Mouse (Mus musculus) cerebral cortex, adult 2 months (tissue): Measurements from ENCODE around the gene Bnip2.

Experiments
- WGBS: fragments of 180-500 bp; shearing (Covaris S2); methylation state at CpG from one replicate; pipeline ENCODE4 v1.1.7; 2018; 5-methylcytosine and 5-hydroxymethylcytosine counted together

Bnip2 gene

GRCm38 (mm10) chr9:70010781-70011473, 21.7 kb downstream of the Bnip2 start:
- WGBS = 93% methylated on average over 5 of the region's 5 CpGs

GRCm38 (mm10) chr9:70011537-70012407, 22.5 kb downstream of the Bnip2 start:
- WGBS = 51% methylated on average over 14 of the region's 14 CpGs

DNA sequence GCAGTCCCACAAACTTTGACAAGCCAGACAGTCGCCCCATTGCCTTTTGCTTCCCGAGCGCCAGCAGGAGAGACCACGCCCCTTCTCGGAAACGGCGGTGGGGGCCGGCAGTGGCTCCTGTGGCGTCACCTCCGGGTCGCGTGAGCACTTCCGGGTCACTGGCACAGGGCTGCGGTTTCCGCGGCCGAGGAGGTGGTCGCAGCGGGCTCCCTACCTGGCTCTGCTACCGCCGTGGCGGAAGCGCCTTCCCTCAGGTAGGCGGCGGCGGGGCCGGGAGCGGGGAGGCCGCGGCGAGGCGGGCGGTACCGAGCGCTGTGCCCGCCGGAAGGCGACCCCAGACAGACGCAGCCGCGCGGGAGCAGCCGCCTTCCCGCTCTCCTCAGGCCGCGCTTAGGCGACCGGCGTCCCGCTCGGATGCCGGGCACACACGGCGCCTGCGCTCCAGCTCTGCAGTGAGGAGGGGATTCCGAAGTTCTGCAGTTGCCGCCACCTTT, 23.2 kb downstream of the Bnip2 start, which contains the start of gene Gtf2a2:
Gene Gtf2a2 (plus strand): TSS at position 143 of the 494 bp plus-strand sequence.
- WGBS = 1% methylated on average over 54 of the region's 57 CpGs

DNA sequence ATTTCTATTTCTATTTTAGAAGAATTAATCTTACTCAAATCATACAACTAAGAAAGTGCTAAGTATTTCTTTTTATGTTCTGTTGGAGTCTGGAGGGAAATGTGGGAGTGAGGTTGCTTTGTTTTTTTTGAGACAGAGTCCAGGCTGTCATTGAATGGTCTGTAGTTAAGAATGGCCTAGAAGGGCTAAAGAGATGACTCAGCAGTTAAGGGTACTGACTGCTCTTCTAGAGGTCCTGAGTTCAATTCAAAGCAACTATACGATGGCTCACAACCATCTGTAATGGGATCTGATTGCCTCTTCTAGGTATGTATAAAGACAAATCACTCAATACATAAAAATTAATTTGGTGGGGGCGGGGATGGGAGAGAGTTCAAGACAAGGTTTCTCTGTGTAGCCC, 26.4 kb downstream of the Bnip2 start:
- WGBS = 90% methylated on average over 2 of the region's 2 CpGs

- 66% methylated on average over 1 of the region's 1 CpGs for WGBS
Observed at GRCm38 (mm10) chr9:70021610-70022009, 32.3 kb downstream of the Bnip2 start.

DNA sequence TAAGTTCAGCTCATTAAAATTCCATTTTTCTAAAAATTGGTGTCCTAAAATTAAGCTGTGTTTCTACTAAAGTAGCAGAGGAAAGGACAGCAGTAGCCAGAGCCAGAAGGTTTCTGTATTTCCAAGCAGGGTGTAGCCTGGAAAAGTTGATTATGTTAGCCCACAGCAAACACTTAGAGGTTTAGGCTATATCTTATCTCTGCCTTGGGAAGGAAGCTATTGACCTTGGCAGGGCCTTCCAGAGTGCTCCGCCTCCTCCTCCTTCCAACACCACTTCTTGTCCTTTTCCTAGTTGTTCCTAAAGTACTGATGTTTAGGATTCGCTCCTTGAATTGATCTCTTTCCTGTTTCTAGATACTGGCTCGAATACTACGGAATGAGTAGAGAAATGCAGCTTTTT, 32.8 kb downstream of the Bnip2 start:
- 74% methylated on average over 4 of the region's 4 CpGs for WGBS

- 74% methylated on average over 1 of the region's 1 CpGs for WGBS
Observed at GRCm38 (mm10) chr9:70023615-70024014, 34.3 kb downstream of the Bnip2 start.

DNA sequence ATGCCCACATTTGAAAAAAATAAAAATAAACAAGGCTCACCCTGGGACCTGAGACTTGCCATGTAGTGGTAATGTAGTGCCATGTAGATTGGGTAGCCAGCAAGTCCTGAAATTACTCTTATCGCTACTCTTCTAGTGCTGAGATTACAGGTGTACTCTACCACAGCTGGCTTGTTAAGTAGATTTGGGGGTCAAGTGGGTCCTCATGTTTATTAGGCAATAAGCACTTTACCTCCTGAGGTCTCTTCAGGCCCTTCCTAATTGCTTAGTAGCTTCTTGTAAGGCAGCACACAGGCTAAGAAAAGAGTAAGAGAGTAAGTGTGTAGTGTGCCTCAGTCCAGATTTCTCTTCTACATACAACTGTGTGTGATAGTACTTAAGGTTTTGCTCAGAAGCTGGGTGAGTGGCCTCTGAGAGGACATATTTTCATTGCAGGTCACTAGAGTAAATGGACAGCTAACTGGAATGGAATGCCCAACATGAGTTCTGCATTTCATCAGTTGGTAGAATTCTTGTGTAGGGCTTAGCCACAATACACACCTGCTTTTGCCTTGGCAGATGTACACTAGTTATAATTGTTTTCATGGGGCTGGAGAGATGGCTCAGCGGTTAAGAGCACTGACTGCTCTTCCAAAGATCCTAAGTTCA, 36.2 kb downstream of the Bnip2 start:
- WGBS = 86% methylated on average over 2 of the region's 2 CpGs

- WGBS = 100% methylated on average over 1 of the region's 1 CpGs
Observed at GRCm38 (mm10) chr9:70032167-70032566, 42.9 kb downstream of the Bnip2 start.

GRCm38 (mm10) chr9:70033056-70033455, 43.8 kb downstream of the Bnip2 start:
- WGBS = 77% methylated on average over 9 of the region's 9 CpGs

DNA sequence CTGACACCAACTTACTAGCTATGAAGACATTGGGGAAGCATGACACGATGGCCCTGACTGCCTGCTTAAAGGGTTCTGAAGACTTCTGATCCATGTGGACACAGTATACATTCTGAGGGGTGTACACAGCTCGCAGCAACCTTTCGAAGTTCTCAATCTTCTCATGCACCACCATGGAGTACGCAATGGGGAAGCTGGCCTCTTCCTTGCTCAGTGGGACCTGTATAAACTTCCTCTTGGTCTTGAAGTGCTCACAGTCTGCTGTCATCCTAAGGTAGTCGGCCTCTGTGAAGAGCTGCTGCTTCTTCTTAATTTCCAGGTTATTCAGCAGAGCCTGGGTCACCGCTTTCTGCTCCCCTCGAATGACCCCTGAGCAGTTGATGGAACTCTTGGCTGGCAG, 45.4 kb downstream of the Bnip2 start:
- 86% methylated on average over 7 of the region's 7 CpGs for WGBS

- WGBS = 86% methylated on average over 4 of the region's 4 CpGs
Observed at GRCm38 (mm10) chr9:70036646-70037045, 47.4 kb downstream of the Bnip2 start.

- WGBS = 77% methylated on average over 7 of the region's 7 CpGs
Observed at GRCm38 (mm10) chr9:70037988-70038387, 48.7 kb downstream of the Bnip2 start, which contains the start of gene Gcnt3. Gene Gcnt3, minus strand, starts transcription at chr9:70038088.

DNA sequence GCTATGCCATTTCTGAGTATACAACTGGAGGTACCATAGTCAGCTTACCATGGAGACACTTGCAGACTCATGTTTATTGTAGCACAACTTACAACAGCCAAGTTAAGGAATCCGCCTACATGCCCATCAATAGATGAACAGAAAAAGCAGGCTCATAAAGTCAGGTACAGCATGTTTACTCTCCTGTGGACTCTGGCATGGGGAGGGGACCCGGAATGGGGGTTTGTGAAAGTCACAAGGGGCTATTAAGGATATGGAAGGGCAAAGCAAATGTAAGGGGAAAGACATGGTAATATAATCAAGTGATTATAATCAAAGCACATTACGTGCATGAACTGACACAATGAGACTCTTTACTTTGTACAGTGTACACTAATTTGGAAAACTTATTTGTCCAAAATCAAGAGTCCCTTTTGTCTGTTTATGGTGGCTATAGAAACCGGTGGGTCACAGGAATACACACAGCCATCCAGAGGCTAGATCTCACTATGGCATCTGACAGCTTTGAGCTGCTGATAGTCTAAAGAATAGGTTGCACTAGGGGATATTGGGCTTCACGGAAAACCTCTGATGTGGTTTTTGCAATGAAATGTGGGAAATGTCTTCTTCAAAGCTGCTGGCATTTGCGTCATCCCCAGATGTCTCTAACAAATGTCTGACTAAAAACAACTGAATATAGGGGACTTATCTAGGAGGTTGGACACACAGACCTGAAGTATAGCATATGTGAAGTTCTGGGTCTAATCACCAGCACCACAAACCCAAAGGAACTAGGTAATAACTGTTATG, 50.5 kb downstream of the Bnip2 start:
- WGBS = 76% methylated on average over 6 of the region's 6 CpGs

DNA sequence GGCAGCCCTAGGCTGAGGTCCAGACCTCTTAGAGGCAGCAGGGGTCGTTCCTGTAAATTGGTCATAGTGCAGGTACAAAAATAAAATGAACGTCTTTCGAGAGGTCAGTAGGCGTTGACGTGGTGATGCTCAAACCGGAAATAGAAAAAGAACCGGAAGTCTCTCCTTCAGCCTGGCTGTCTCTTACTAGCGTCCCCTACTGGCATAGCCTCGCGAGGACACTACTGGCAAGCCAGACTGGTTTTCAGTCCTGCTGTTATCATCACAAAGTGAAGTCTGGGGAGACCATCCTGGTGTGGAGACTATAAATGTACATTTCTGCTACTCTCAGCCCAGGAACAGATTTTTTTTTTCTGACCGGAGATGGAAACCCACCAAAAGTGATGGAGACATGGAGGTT, 51.3 kb downstream of the Bnip2 start:
- WGBS = 81% methylated on average over 11 of the region's 11 CpGs

DNA sequence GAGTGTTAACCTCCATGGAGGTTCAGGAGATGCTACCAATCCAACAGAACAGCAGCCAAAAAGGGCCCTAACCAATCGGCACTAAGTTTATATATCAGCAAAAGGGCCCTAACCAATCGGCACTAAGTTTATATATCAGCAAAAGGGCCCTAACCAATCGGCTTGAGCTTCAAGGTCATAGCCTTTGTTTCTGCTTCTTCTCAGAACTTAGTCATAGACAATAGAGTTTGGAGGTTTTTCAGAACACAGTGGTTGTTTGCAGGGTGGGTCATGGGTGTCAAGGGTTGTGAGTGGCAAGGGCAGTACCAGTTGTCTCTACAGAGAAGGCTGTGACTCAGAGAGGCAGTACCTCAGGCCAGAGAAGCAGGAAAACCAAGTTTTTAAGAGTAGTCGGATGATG, 52.9 kb downstream of the Bnip2 start:
- WGBS = 96% methylated on average over 4 of the region's 4 CpGs

DNA sequence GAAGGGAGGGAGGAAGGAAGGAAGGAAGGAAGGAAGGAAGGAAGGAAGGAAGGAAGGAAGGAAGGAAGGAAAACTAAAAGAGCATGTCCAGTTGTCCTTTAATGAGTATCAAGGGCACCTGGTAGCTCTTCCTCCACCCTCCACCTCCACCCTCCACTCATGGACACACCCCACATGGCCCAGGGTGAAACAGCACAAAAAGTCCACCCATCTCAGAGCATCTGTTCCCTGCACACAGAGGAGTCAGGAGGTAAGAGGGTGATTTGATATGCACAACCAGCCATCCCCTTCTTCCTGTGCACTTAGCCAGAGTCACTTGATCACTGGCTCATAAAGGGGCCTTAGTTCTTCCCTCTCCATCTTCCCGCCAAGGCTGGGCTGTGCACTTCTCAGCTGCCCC, 53.7 kb downstream of the Bnip2 start:
- WGBS = 59% methylated on average over 1 of the region's 1 CpGs

DNA sequence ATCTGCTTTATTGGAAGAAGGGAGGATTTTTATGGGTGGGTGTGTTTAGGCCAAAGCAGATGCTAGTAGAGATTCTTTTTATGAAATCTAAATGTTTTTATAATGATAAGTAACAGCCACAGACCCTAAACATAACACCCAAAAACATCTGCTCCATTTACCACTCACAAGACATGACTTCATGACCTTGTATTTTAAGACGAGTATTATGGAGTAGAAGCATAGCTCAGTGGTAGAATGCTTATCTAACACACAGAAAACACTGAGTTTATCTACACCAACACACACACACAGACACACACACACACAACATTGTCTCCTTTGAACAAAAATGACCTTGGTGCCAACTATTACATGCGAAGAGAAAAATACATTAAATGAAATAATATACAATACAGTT, 55.6 kb downstream of the Bnip2 start:
- WGBS = 84% methylated on average over 2 of the region's 2 CpGs

DNA sequence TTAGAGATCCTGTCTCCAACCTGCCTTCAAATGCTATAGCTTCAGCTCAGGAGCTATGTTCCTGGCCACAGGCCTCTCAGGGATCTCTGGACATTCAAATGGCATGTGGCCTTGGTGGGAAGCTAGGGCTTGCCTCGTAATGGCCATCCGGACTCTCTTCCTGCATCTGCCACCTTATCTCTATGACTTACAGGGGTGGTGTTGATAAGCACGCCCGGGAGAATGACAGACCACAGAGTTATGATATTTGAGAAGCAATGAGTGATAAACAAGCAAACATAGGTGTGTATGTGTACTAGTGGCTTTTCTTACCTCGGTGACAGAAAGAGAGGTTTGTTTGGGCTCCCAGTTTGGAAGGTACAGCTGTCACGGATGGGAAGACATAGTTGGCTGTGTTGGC, 57.0 kb downstream of the Bnip2 start:
- WGBS = 93% methylated on average over 6 of the region's 6 CpGs

DNA sequence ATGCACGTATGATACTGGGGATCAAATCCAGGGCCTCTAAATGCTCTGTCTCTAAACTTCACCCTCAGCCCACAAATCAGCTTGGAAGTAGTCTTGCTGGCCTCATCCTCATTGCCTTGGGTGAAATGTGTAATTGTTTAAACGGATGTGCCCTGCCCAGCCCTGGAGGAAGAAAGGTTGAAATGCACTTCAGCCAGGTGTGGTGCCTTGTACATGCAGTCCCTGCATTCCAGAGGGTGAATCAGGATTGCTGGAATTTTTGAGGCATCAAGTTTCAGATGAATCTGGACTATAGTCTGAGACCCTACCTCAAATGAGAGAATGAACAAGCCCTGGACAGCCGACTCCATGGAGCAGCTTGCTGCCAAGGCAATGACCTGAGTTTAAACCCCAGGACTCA, 58.6 kb downstream of the Bnip2 start:
- 85% methylated on average over 3 of the region's 3 CpGs for WGBS

DNA sequence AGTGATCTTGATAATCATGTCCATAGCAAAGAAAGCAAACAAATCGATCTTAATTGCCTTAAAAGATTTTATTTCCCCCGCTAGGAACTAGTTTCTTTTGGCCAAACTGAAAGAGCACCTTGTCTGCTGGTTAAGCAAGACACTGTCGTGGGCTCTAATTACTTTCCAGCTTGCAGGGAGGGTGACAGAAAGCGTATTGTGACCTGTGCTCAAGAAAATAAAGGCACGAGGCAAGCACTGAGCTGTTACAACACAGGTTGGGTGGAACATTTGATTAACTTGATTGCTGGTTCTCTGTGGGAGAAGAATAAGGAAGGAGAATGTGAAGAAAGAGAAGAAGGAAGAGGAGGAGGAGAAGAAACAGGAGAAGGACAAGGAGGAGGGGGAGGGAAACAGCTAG, 59.0 kb downstream of the Bnip2 start:
- WGBS = 76% methylated on average over 5 of the region's 5 CpGs
